Mouse (Mus musculus) olfactory bulb, adult 2 months (tissue): ENCODE data around the gene Rffl.

ENCODE experiments used
- CTCF ChIP-seq: fragments of 200-500 bp; IDR thresholded peaks from 2 replicates; pipeline ENCODE4 v1.5.1; 2012; ENCODE audit warnings: low read depth, mild to moderate bottlenecking, low read length, moderate library complexity; ENCODE audit not compliant: insufficient read depth
- POLR2A ChIP-seq: fragments of 200-500 bp; IDR thresholded peaks from 2 replicates; pipeline ENCODE4 v1.6.1; 2012; ENCODE audit warnings: mild to moderate bottlenecking, low read depth, low read length, moderate library complexity; ENCODE audit not compliant: insufficient read depth

DNA sequence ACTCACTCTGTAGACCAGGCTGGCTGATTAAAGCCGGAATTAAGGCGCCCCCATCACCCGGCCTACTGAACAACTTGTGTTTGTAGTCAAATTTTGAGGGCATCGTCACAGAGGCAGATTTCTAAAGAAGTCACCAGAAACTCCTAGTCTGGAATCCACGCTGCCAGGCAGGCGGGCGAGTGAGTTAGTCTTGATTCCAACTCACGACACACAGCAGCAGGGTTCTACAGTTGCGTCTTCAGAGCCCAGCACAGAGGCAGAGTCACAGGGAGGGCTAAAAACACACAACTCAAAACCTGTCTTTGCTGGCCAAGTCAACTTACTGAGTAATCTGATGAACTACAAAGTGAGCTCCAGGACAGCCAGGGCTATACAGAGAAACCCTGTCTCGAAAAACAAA, 18.5 kb downstream of the Rffl start:
- TF ChIP-seq CTCF (no peak), POLR2A (no peak)
